Mouse (Mus musculus): ENCODE results near the gene Spin1.
"Not testable (repeated sequence)": the region's sequence is repeated elsewhere in the genome, so short reads cannot be mapped to it uniquely, and the experiment has no call there.

The Spin1 gene

GRCm38 (mm10) chr13:51100233-51101015, at the start of gene Spin1:
Spin1 (plus strand) TSS chr13:51100880.
- peak; percentile 90 to 96 for DNase-seq

- DNase-seq = no peak
Measured at GRCm38 (mm10) chr13:51051016-51051415, 49.7 kb upstream of the Spin1 start.

- DNase-seq = no peak
Measured at GRCm38 (mm10) chr13:51052408-51052807, 48.3 kb upstream of the Spin1 start.

- no peak for DNase-seq
Measured at GRCm38 (mm10) chr13:51063024-51063423, 37.7 kb upstream of the Spin1 start.

GRCm38 (mm10) chr13:51063721-51064120, 37.0 kb upstream of the Spin1 start:
- DNase-seq = no peak

GRCm38 (mm10) chr13:51064429-51064828, 36.3 kb upstream of the Spin1 start:
- DNase-seq = no peak

- DNase-seq = no peak
Measured at GRCm38 (mm10) chr13:51071063-51071680, 29.5 kb upstream of the Spin1 start.

GRCm38 (mm10) chr13:51071763-51072276, 28.9 kb upstream of the Spin1 start:
- DNase-seq = no peak

GRCm38 (mm10) chr13:51072917-51073843, 27.5 kb upstream of the Spin1 start:
- DNase-seq = no peak

GRCm38 (mm10) chr13:51074081-51074680, 26.5 kb upstream of the Spin1 start:
- DNase-seq = no peak

- DNase-seq = not testable (repeated sequence)
Measured at GRCm38 (mm10) chr13:51076191-51076590, 24.5 kb upstream of the Spin1 start.

GRCm38 (mm10) chr13:51078586-51078985, 22.1 kb upstream of the Spin1 start:
- not testable (repeated sequence) for DNase-seq

GRCm38 (mm10) chr13:51080801-51081200, 19.9 kb upstream of the Spin1 start:
- no peak for DNase-seq

- DNase-seq = no peak
Measured at GRCm38 (mm10) chr13:51084241-51084640, 16.4 kb upstream of the Spin1 start.

GRCm38 (mm10) chr13:51085941-51086340, 14.7 kb upstream of the Spin1 start:
- no peak for DNase-seq

- no peak for DNase-seq
Measured at GRCm38 (mm10) chr13:51087253-51087652, 13.4 kb upstream of the Spin1 start.

- DNase-seq = no peak
Measured at GRCm38 (mm10) chr13:51088207-51088606, 12.5 kb upstream of the Spin1 start.

- DNase-seq = no peak
Measured at GRCm38 (mm10) chr13:51089058-51089457, 11.6 kb upstream of the Spin1 start.

GRCm38 (mm10) chr13:51090105-51090661, 10.5 kb upstream of the Spin1 start:
- DNase-seq = no peak

GRCm38 (mm10) chr13:51093430-51093829, 7.2 kb upstream of the Spin1 start:
- DNase-seq = no peak

GRCm38 (mm10) chr13:51094323-51095195, 6.1 kb upstream of the Spin1 start:
- DNase-seq = no peak
